Mouse (Mus musculus): ENCODE results near the gene Hhat.

- no peak for TF ChIP-seq TBP (IDR thresholded peaks at IDR 0.05; ENCODE audit: low read depth, low read length)
- no peak for TF ChIP-seq CTCF (IDR thresholded peaks at IDR 0.05 in 2 of 3, conservative IDR thresholded peaks at IDR 0.05 in 1 of 3; ENCODE audit: control insufficient read depth in 1 of 3, insufficient read depth in 1 of 3, low read depth in 2 of 3, low read length in 3 of 3, poor library complexity in 1 of 3, severe bottlenecking in 1 of 3)
- no peak for TF ChIP-seq EP300 (IDR thresholded peaks at IDR 0.05; ENCODE audit: low read depth in 1 of 2, low read length in 2 of 2)
Measured at GRCm38 (mm10) chr1:192599746-192600145, 171.3 kb downstream of the Hhat start.

Data from MEL (cell line).